Mouse (Mus musculus) E14TG2a.4 (cell line): ENCODE results near the gene Dgkd.

Experiments used
- H3K27me3 ChIP-seq: 2 replicates; pipeline ENCODE4 v1.6.1; 2014; ENCODE audit warnings: low read length, control low read depth; ENCODE audit not compliant: insufficient read depth
- H3K36me3 ChIP-seq: 2 replicates; pipeline ENCODE4 v1.6.1; 2014; ENCODE audit warnings: low read length, control low read depth; ENCODE audit not compliant: insufficient read depth
- H3K4me1 ChIP-seq: replicated peaks from 2 replicates; pipeline ENCODE4 v1.6.1; 2014; ENCODE audit warnings: low read depth, low read length, control low read depth
- H3K4me3 ChIP-seq: replicated peaks from 2 replicates; pipeline ENCODE4 v1.5.1; 2014; ENCODE audit warnings: mild to moderate bottlenecking, low read length
- H3K9me3 ChIP-seq: 2 replicates; pipeline ENCODE4 v1.6.1; 2014; ENCODE audit warnings: low read length, control low read depth
- CTCF ChIP-seq: conservative IDR thresholded peaks from 2 replicates; pipeline ENCODE4 v1.5.1; 2014; ENCODE audit warnings: low read length
- NANOG ChIP-seq: IDR thresholded peaks from 2 replicates; pipeline ENCODE4 v1.6.1; 2014; ENCODE audit warnings: borderline replicate concordance, low read length, mixed read lengths
- POU5F1 ChIP-seq: IDR thresholded peaks from 2 replicates; pipeline ENCODE4 v1.6.1; 2014; ENCODE audit warnings: low read length, borderline replicate concordance

Dgkd gene

GRCm38 (mm10) chr1:87906361-87906956 lies 53.4 kb downstream of the Dgkd start:
- no peaks in the 10 kb centered on the region for H3K4me1 ChIP-seq
- TF ChIP-seq CTCF (no peak), NANOG (no peak), POU5F1 (no peak)
- peaks cover 28% of the 10 kb centered on the region for H3K36me3 ChIP-seq
- H3K4me3 ChIP-seq, result no peak overlapping the region
- no peaks in the 10 kb centered on the region for H3K27me3 ChIP-seq
- H3K9me3 ChIP-seq, result no peaks in the 10 kb centered on the region

- Histone ChIP-seq H3K36me3 (peaks cover 26% of the 10 kb centered on the region), H3K27me3 (no peaks in the 10 kb centered on the region), H3K4me3 (no peak overlapping the region), H3K4me1 (no peaks in the 10 kb centered on the region), H3K9me3 (no peaks in the 10 kb centered on the region)
- TF ChIP-seq POU5F1 (no peak), NANOG (no peak), CTCF (no peak)
These were observed 54.9 kb downstream of the Dgkd start for GRCm38 (mm10) chr1:87908006-87908405.

DNA sequence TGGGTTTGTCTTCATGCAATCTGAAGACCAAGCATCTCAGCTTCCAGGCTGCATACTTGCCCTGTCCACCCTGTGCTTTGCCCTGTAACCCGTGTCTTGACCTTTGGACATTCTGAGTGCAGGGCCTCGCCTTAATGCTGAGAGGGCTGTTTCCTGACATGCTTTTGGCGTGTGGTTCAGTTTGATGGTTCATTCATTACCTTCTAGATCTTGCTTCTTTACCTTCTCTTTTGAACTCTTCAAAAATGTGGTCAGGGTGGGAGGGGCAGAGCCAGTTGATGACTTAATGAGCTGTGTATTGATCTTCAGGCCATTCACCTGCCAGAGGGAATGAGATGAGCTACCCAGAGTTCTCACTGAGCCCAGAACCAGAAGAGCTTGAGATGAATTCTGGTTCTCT lies 55.6 kb downstream of the Dgkd start:
- no peaks in the 10 kb centered on the region for H3K9me3 ChIP-seq
- H3K36me3 ChIP-seq, result peaks cover 26% of the 10 kb centered on the region
- H3K4me1 ChIP-seq, result no peaks in the 10 kb centered on the region
- no peaks in the 10 kb centered on the region for H3K27me3 ChIP-seq
- H3K4me3 ChIP-seq, result no peak overlapping the region
- TF ChIP-seq POU5F1 (no peak), NANOG (no peak), CTCF (no peak)

DNA sequence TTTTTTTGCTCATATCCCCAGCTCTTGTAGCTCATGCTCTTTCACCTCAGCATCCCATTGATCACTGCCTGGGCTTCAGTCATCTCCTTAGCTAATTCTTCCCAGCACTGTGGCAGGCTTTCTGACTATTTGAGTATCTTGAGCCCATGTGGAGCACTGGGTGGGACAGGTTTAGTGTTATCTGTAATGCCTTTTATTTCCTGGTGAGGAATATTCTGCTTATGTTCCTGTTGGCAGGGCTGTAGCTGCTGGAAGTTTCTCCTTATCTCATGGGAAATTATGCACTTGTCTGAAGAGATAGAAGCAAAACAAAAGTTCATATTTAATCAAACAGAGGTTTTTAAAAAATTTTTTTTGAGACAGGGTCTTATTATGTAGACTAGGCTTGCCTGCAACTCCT lies 56.5 kb downstream of the Dgkd start:
- H3K9me3 ChIP-seq, result no peaks in the 10 kb centered on the region
- no peak overlapping the region for H3K4me3 ChIP-seq
- H3K4me1 ChIP-seq, result no peaks in the 10 kb centered on the region
- H3K36me3 ChIP-seq, result peaks cover 26% of the 10 kb centered on the region
- H3K27me3 ChIP-seq, result no peaks in the 10 kb centered on the region
- TF ChIP-seq POU5F1 (no peak), CTCF (no peak), NANOG (no peak)

DNA sequence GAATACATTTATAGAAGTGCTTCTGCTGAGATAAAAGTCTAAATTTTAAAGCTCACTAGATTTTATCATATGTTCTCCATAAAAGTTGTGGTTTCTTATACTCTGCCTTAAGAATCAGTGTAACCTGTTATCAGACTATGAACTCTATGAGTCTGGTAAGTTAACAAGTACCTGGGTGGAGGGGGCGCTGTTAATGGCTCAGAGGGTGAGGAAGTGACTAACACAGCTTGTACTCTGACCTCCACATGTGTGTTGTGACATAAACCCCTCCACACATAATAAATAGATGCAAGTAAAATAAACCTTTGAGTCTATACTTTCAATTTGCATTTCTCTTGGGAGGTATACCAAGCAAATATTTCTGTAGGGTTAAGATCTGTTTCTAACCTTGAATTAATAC lies 57.3 kb downstream of the Dgkd start:
- H3K36me3 ChIP-seq, result peaks cover 34% of the 10 kb centered on the region
- no peaks in the 10 kb centered on the region for H3K9me3 ChIP-seq
- no peaks in the 10 kb centered on the region for H3K4me1 ChIP-seq
- H3K4me3 ChIP-seq, result no peak overlapping the region
- TF ChIP-seq NANOG (no peak), CTCF (no peak), POU5F1 (no peak)
- H3K27me3 ChIP-seq, result no peaks in the 10 kb centered on the region

DNA sequence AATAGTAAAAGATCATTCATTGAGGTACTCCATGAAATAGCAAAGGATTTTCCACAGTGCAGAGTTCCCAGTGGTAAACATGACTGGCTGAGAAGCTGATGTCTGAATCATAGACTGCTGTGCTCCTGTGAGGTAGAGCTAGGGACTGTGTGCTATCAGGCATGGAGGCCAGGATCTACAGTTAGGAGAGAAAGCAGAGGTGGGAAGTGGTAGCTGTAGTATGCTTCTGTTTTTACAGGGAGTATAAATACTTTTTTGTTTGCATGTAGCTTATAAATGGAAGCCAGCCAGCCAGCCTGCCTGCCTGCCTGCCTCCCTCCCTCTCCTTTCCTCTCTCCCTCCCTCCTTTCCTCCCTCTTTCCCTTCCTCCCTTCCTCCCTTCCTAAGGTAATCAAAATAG lies 60.3 kb downstream of the Dgkd start:
- H3K9me3 ChIP-seq, result no peaks in the 10 kb centered on the region
- no peaks in the 10 kb centered on the region for H3K27me3 ChIP-seq
- no peaks in the 10 kb centered on the region for H3K4me1 ChIP-seq
- no peak overlapping the region for H3K4me3 ChIP-seq
- TF ChIP-seq NANOG, result no peak
- no peak for TF ChIP-seq CTCF
- TF ChIP-seq POU5F1, result no peak
- peaks cover 49% of the 10 kb centered on the region for H3K36me3 ChIP-seq

- no peak overlapping the region for H3K4me3 ChIP-seq
- H3K4me1 ChIP-seq, result no peaks in the 10 kb centered on the region
- no peaks in the 10 kb centered on the region for H3K27me3 ChIP-seq
- no peak for TF ChIP-seq CTCF
- no peak for TF ChIP-seq POU5F1
- TF ChIP-seq NANOG, result no peak
- H3K9me3 ChIP-seq, result no peaks in the 10 kb centered on the region
- peaks cover 78% of the 10 kb centered on the region for H3K36me3 ChIP-seq
These were observed 64.3 kb downstream of the Dgkd start for GRCm38 (mm10) chr1:87917361-87917760.

- H3K36me3 ChIP-seq, result peaks cover 80% of the 10 kb centered on the region
- no peak overlapping the region for H3K4me3 ChIP-seq
- TF ChIP-seq CTCF (no peak), NANOG (no peak), POU5F1 (no peak)
- no peaks in the 10 kb centered on the region for H3K9me3 ChIP-seq
- no peaks in the 10 kb centered on the region for H3K4me1 ChIP-seq
- no peaks in the 10 kb centered on the region for H3K27me3 ChIP-seq
These were observed 65.0 kb downstream of the Dgkd start for GRCm38 (mm10) chr1:87918061-87918460.

DNA sequence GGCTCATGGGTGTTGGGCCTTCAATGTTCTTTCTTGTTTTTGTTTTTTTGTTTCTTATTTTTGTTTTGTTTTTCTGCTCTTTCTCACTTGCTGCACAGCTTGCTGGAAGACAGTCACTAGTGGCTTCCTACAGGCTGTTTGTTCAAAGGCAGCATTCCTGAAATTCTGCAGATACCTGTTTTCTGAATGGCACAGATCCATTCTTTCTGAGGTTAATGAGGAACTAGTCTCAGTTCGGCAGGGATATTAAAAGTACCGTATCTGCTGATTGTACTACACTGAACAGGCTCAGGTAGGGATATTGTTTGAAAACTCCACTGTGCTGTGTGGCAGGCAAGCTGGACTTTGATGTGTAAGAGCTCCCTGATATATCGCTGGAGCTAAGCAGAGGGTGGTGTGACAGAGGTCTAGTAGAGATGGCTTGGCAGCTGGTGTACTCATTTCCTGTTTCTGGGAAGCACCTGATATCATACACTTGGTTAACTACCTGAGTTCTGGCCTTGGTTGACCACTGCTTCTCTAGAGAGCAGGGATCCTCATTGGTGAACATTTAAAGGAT lies 67.0 kb downstream of the Dgkd start:
- Histone ChIP-seq H3K4me3 (no peak overlapping the region), H3K36me3 (peaks cover 95% of the 10 kb centered on the region), H3K9me3 (no peaks in the 10 kb centered on the region), H3K4me1 (no peaks in the 10 kb centered on the region), H3K27me3 (no peaks in the 10 kb centered on the region)
- no peak for TF ChIP-seq NANOG
- no peak for TF ChIP-seq CTCF
- TF ChIP-seq POU5F1, result no peak
